21 mouse cellular contexts compared by ENCODE assay signal in the genomic region with DNA sequence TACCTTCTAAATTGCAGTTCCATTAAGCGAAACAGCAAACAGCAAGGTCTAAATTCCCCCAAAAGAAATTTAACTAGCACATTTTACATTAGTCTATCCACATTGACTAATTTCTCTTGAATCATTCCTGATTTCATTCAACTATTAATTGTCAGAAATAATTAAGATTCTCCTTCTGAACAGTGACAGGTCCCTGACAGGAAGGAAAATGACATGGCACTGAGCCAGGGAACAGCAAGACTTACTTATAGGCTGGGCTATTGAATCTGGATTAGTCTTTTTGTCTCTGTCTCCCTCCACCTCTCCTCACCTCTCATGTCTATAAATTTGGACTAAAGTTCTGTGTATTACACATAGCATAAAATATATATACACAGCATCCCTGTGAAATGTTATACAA.
DNase-seq lines count a peak whose midpoint lies in the region; ATAC-seq and TF ChIP-seq lines count a peak whose summit lies in the region.
"Had no signal": no experiment of that assay in that cellular context is flagged by ENCODE, and none has a peak within 500 bp of the region (broad histone marks: within the 10 kb centered on the region; RNA-seq: fewer than 3 reads in every experiment).

No protein-coding gene starts in this region.

- 68% methylated on average over 1 of the region's 1 CpGs for WGBS in forebrain, postnatal 0 days
- WGBS in forebrain, embryonic 10.5 days: 83% methylated on average over 1 of the region's 1 CpGs

- H3K36me3 ChIP-seq in forebrain, postnatal 0 days (ENCODE audit: insufficient read depth): no peaks in the 10 kb centered on the region
- no peaks in the 10 kb centered on the region for H3K36me3 ChIP-seq in forebrain, embryonic 10.5 days (replicated peaks)
- H3K36me3 ChIP-seq: forebrain, embryonic 12.5 days; hindbrain, embryonic 15.5 days; intestine, embryonic 15.5 days had no signal

- H3K4me2 ChIP-seq in forebrain, postnatal 0 days (ENCODE audit: low read depth): no peak overlapping the region
- H3K4me2 ChIP-seq: forebrain, embryonic 12.5 days; heart, embryonic 11.5 days; hindbrain, embryonic 15.5 days; intestine, embryonic 15.5 days had no signal

- H3K9me3 ChIP-seq in forebrain, postnatal 0 days (ENCODE audit: low read length): no peaks in the 10 kb centered on the region
- no peaks in the 10 kb centered on the region for H3K9me3 ChIP-seq in forebrain, embryonic 10.5 days
- H3K9me3 ChIP-seq: forebrain, embryonic 12.5 days; hindbrain, embryonic 15.5 days; intestine, embryonic 15.5 days had no signal

- no peaks in the 10 kb centered on the region for H3K4me1 ChIP-seq in forebrain, postnatal 0 days (ENCODE audit: insufficient read depth)
- H3K4me1 ChIP-seq in forebrain, embryonic 10.5 days: 0 out of 2 replicates have a peak, but pooled peaks cover 2% of the 10 kb centered on the region
- H3K4me1 ChIP-seq: forebrain, embryonic 12.5 days; hindbrain, embryonic 15.5 days; intestine, embryonic 15.5 days had no signal

- H3K9ac ChIP-seq in forebrain, postnatal 0 days: no peak overlapping the region
- H3K9ac ChIP-seq: forebrain, embryonic 12.5 days; hindbrain, embryonic 15.5 days; intestine, embryonic 15.5 days had no signal

- peak; percentile 41 to 45 for DNase-seq in cerebellum, postnatal 10 days
- no peak for DNase-seq in cerebellum, adult 9-11 months
- DNase-seq in forebrain, postnatal 0 days: peak; percentile 17
- no peak for DNase-seq in forebrain, embryonic 10.5 days (ENCODE audit: extremely low spot score, low spot score)
- peak; percentile 35 for DNase-seq in left cerebral cortex, postnatal 4 days
- DNase-seq in left cerebral cortex, adult 2 months (ENCODE audit: extremely low spot score in 1 of 2, low spot score in 2 of 2): no peak
- DNase-seq in brain, adult 2 months (ENCODE audit: low read depth, low spot score): peak; percentile 3
- no peak for DNase-seq in frontal cortex, postnatal 14 days (ENCODE audit: low spot score in 2 of 2)
- DNase-seq: adrenal gland, adult 8-10 months; adrenal gland, postnatal 25 days; cerebellum, adult 11 months; cerebellum, adult 2 months; gastrocnemius, adult 2 months; gastrocnemius, postnatal 14 days; heart, adult 11 months; kidney, adult 11 months had no signal

- ATAC-seq in forebrain, postnatal 0 days: peak; percentile 29; the same call in 1 of the 2 replicates
- ATAC-seq: activated CD4-positive, CD25-positive, alpha-beta regulatory T cell, adult 4 months; intestine, embryonic 15.5 days had no signal

- no peak overlapping the region for H3K27ac ChIP-seq in forebrain, postnatal 0 days (ENCODE audit: low read depth, low read length)
- no peak overlapping the region for H3K27ac ChIP-seq in forebrain, embryonic 10.5 days
- H3K27ac ChIP-seq in left cerebral cortex, adult 2 months: no peak overlapping the region
- H3K27ac ChIP-seq: forebrain, embryonic 12.5 days; gastrocnemius, adult 2 months; hindbrain, embryonic 15.5 days; intestine, embryonic 15.5 days had no signal

- intact Hi-C loops in left cerebral cortex, postnatal 4 days (cut with DNase I): no loop called here
- intact Hi-C loops in left cerebral cortex, adult 2 months (cut with DNase I): no loop called here

- TF ChIP-seq CTCF in forebrain, postnatal 0 days (IDR thresholded peaks at IDR 0.05; ENCODE audit: low read depth): no peak
- no peak for TF ChIP-seq CTCF in left cerebral cortex, adult 2 months (IDR thresholded peaks at IDR 0.05)

- H3K4me3 ChIP-seq in forebrain, postnatal 0 days (ENCODE audit: low read depth, low read length): no peak overlapping the region
- no peak overlapping the region for H3K4me3 ChIP-seq in forebrain, embryonic 10.5 days
- no peak overlapping the region for H3K4me3 ChIP-seq in left cerebral cortex, adult 2 months
- H3K4me3 ChIP-seq: forebrain, embryonic 12.5 days; gastrocnemius, adult 2 months; hindbrain, embryonic 15.5 days; intestine, embryonic 15.5 days had no signal

- H3K27me3 ChIP-seq in forebrain, postnatal 0 days (ENCODE audit: insufficient read depth, low read length): no peaks in the 10 kb centered on the region
- no peaks in the 10 kb centered on the region for H3K27me3 ChIP-seq in forebrain, embryonic 10.5 days (ENCODE audit: poor library complexity, severe bottlenecking)
- H3K27me3 ChIP-seq: forebrain, embryonic 12.5 days; hindbrain, embryonic 15.5 days; intestine, embryonic 15.5 days had no signal

Comparison
In these comparisons a context has a peak if more than half of its experiments do, and no peak if none do; other contexts are left out.
1. DNase-seq: peak in cerebellum, postnatal 10 days (2 of 2), forebrain, postnatal 0 days (single experiment), left cerebral cortex, postnatal 4 days (single experiment) and brain, adult 2 months (single experiment); none in cerebellum, adult 9-11 months (single experiment), forebrain, embryonic 10.5 days (single experiment), left cerebral cortex, adult 2 months (0 of 2) and frontal cortex, postnatal 14 days (0 of 2).